Mouse (Mus musculus) testis, adult 10 weeks (tissue): ENCODE results near the gene Wfdc6a. TPM values are rescaled to one million over a fixed set of nuclear protein-coding genes. Genes with fewer than 3 reads are reported as not detected.

Source experiments
- polyA plus RNA-seq: library from polyadenylated mRNA; stranded (reverse); fragments of 350-450 nt; fragmentation: Illumina TruSeq; extraction: RNeasy Lipid Tissue Mini Kit (QIAGEN cat#74804); gene quantifications from one replicate; pipeline ENCODE4 v1.2.3, GENCODE M21; 2014; ENCODE audit warnings: low read depth, low replicate concordance

Gene Wfdc6a
- 17.8 TPM for polyA plus RNA-seq

GRCm38 (mm10) chr2:164585025-164585725 lies at the start of gene Wfdc6a:
Gene Wfdc6a (minus strand): TSS chr2:164585447.

GRCm38 (mm10) chr2:164613471-164613870 lies 28.2 kb upstream of the Wfdc6a start, which contains the start of the genes Wfdc6b and Wfdc8:
Gene Wfdc6b (plus strand): TSS chr2:164613522.
Gene Wfdc8 (minus strand): TSS chr2:164613626.

GRCm38 (mm10) chr2:164593494-164593893 lies 8.2 kb upstream of the Wfdc6a start, which contains the start of gene Eppin:
Gene Eppin (minus strand): TSS chr2:164593594.

GRCm38 (mm10) chr2:164573359-164573758 lies 11.9 kb downstream of the Wfdc6a start, which contains the start of gene Spint3:
Gene Spint3 (minus strand): TSS chr2:164573459.

GRCm38 (mm10) chr2:164562391-164563188 lies 22.7 kb downstream of the Wfdc6a start, which contains the start of gene Wfdc2:
Gene Wfdc2 (plus strand): TSS chr2:164562413.

Other genes with a start within 250 kb of the Wfdc6a start
- 0.27 TPM for gene Slpi, start 196.4 kb downstream of the Wfdc6a start, polyA plus RNA-seq
- not detected for gene Rbpjl, start 182.3 kb downstream of the Wfdc6a start, polyA plus RNA-seq
- not detected for gene Matn4, start 180.3 kb downstream of the Wfdc6a start, polyA plus RNA-seq
- 23.5 TPM for gene Sdc4, start 141.6 kb downstream of the Wfdc6a start, polyA plus RNA-seq
- 6.3 TPM for gene Sys1, start 128.5 kb downstream of the Wfdc6a start, polyA plus RNA-seq
- not detected for gene Gm20458, start 124.5 kb downstream of the Wfdc6a start, polyA plus RNA-seq
- 308 TPM for gene Trp53tg5, start 111.7 kb downstream of the Wfdc6a start, polyA plus RNA-seq
- 0.98 TPM for gene Dbndd2, start 99.3 kb downstream of the Wfdc6a start, polyA plus RNA-seq
- gene Pigt, start 87.9 kb downstream of the Wfdc6a start, polyA plus RNA-seq, result 8.8 TPM
- not detected for gene Wfdc2, start 23.0 kb downstream of the Wfdc6a start, polyA plus RNA-seq
- gene Spint3, start 12.0 kb downstream of the Wfdc6a start, polyA plus RNA-seq, result not detected
- 83.7 TPM for gene Eppin, start 8.1 kb upstream of the Wfdc6a start, polyA plus RNA-seq
- 2.2 TPM for gene Wfdc6b, start 28.1 kb upstream of the Wfdc6a start, polyA plus RNA-seq
- gene Wfdc8, start 28.2 kb upstream of the Wfdc6a start, polyA plus RNA-seq, result 1.6 TPM
- 2.0 TPM for gene Wfdc16, start 53.3 kb upstream of the Wfdc6a start, polyA plus RNA-seq
- gene Wfdc10, start 70.6 kb upstream of the Wfdc6a start, polyA plus RNA-seq, result 15.1 TPM
- gene Wfdc9, start 71.1 kb upstream of the Wfdc6a start, polyA plus RNA-seq, result not detected
- gene Wfdc11, start 88.6 kb upstream of the Wfdc6a start, polyA plus RNA-seq, result not detected
- 2.2 TPM for gene Wfdc13, start 99.7 kb upstream of the Wfdc6a start, polyA plus RNA-seq
- gene Spint4, start 113.1 kb upstream of the Wfdc6a start, polyA plus RNA-seq, result not detected
- gene Spint5, start 129.9 kb upstream of the Wfdc6a start, polyA plus RNA-seq, result 8.1 TPM
- 11.3 TPM for gene Wfdc3, start 160.5 kb upstream of the Wfdc6a start, polyA plus RNA-seq
- gene Dnttip1, start 160.5 kb upstream of the Wfdc6a start, polyA plus RNA-seq, result 5.0 TPM
- 11.9 TPM for gene Ube2c, start 184.5 kb upstream of the Wfdc6a start, polyA plus RNA-seq
- not detected for gene Tnnc2, start 194.5 kb upstream of the Wfdc6a start, polyA plus RNA-seq
- 1.4 TPM for gene Snx21, start 200.4 kb upstream of the Wfdc6a start, polyA plus RNA-seq
- gene Acot8, start 219.4 kb upstream of the Wfdc6a start, polyA plus RNA-seq, result 1.3 TPM
- 14.7 TPM for gene Zswim3, start 219.7 kb upstream of the Wfdc6a start, polyA plus RNA-seq
- gene Zswim1, start 237.2 kb upstream of the Wfdc6a start, polyA plus RNA-seq, result 6.0 TPM
- 15.7 TPM for gene Spata25, start 243.1 kb upstream of the Wfdc6a start, polyA plus RNA-seq
- 5.4 TPM for gene Ctsa, start 247.4 kb upstream of the Wfdc6a start, polyA plus RNA-seq
- gene Neurl2, start 248.0 kb upstream of the Wfdc6a start, polyA plus RNA-seq, result not detected